Mouse (Mus musculus) C2C12 (cell line): ENCODE data around the gene Ank2.

Experiments used
- CEBPB ChIP-seq: IDR thresholded peaks from one replicate; pipeline ENCODE4 v1.6.1; 2011; ENCODE audit warnings: low read depth, mild to moderate bottlenecking, control low read depth, moderate library complexity
- CTCF ChIP-seq: IDR thresholded peaks from one replicate; pipeline ENCODE4 v1.5.1; 2011; ENCODE audit not compliant: control insufficient read depth, insufficient read depth, insufficient read length
- MYOD1 ChIP-seq: IDR thresholded peaks from one replicate; pipeline ENCODE4 v1.6.1; 2011; ENCODE audit warnings: low read depth; ENCODE audit not compliant: control insufficient read depth, insufficient read length
- MYOG ChIP-seq: IDR thresholded peaks from one replicate; pipeline ENCODE4 v1.6.1; 2011; ENCODE audit not compliant: control insufficient read depth, insufficient read length; ENCODE audit errors: extremely low read depth

DNA sequence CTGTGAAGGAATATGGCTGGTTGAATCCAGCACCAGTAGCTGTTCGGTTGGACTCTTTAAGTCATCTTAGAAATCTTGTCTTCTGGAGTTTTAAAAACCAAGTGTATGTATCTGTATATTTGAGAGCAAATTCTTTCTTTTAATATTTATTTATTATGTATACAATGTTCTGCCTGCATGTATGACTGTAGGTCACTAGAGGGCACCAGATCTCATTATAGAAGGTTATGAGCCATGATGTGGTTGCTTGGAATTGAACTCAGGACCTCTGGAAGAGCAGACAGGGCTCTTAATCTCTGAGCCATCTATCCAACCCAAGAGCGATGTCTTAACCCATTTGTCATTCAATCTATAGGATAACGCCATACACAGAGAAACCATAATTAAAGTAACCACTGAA, 312.9 kb downstream of the Ank2 start:
- no peak for TF ChIP-seq CTCF
- no peak for TF ChIP-seq MYOG
- TF ChIP-seq CEBPB, result no peak
- TF ChIP-seq MYOD1, result no peak
